Mouse (Mus musculus): ENCODE measurements around the gene Spag5.
"Not testable (repeated sequence)": the region's sequence is repeated elsewhere in the genome, so short reads cannot be mapped to it uniquely, and the experiment has no call there.

Spag5 gene

GRCm38 (mm10) chr11:78301357-78302084 lies at the start of gene Spag5:
Gene Spag5 (plus strand): TSS chr11:78301529.
- DNase-seq (ENCODE audit: low spot score in 2 of 2): peak; percentile 86 to 90

GRCm38 (mm10) chr11:78256618-78257017 lies 44.7 kb upstream of the Spag5 start:
- DNase-seq (ENCODE audit: low spot score in 2 of 2): no peak

- DNase-seq (ENCODE audit: low spot score in 2 of 2): no peak
These were observed 40.7 kb upstream of the Spag5 start for GRCm38 (mm10) chr11:78260489-78261258.

- DNase-seq (ENCODE audit: low spot score in 2 of 2): peak; percentile 91 to 93
These were observed 39.7 kb upstream of the Spag5 start, which contains the start of gene 2610507B11Rik for GRCm38 (mm10) chr11:78261380-78262352. Gene 2610507B11Rik (plus strand): TSS chr11:78261752.

- peak; percentile 34 to 35 for DNase-seq (ENCODE audit: low spot score in 2 of 2)
These were observed 38.8 kb upstream of the Spag5 start for GRCm38 (mm10) chr11:78262550-78262949.

GRCm38 (mm10) chr11:78265571-78265970 lies 35.8 kb upstream of the Spag5 start:
- DNase-seq (ENCODE audit: low spot score in 2 of 2): no peak

- DNase-seq (ENCODE audit: low spot score in 2 of 2): no peak
These were observed 29.3 kb upstream of the Spag5 start for GRCm38 (mm10) chr11:78271986-78272385.

GRCm38 (mm10) chr11:78275596-78275995 lies 25.7 kb upstream of the Spag5 start:
- DNase-seq (ENCODE audit: low spot score in 2 of 2): no peak

GRCm38 (mm10) chr11:78276169-78276568 lies 25.2 kb upstream of the Spag5 start:
- not testable (repeated sequence) for DNase-seq (ENCODE audit: low spot score in 2 of 2)

GRCm38 (mm10) chr11:78278853-78279252 lies 22.5 kb upstream of the Spag5 start:
- DNase-seq (ENCODE audit: low spot score in 2 of 2): peak in 1 of 2 experiments; percentile 17

GRCm38 (mm10) chr11:78279586-78279985 lies 21.7 kb upstream of the Spag5 start:
- no peak for DNase-seq (ENCODE audit: low spot score in 2 of 2)

- no peak for DNase-seq (ENCODE audit: low spot score in 2 of 2)
These were observed 12.1 kb upstream of the Spag5 start for GRCm38 (mm10) chr11:78289146-78289763.

GRCm38 (mm10) chr11:78290654-78291053 lies 10.7 kb upstream of the Spag5 start, which contains the start of gene BC030499:
Gene BC030499 (plus strand): TSS chr11:78290841.
- DNase-seq (ENCODE audit: low spot score in 2 of 2): no peak

GRCm38 (mm10) chr11:78294585-78294984 lies 6.7 kb upstream of the Spag5 start:
- DNase-seq (ENCODE audit: low spot score in 2 of 2): no peak

GRCm38 (mm10) chr11:78300917-78301316 lies 412 bp upstream of the Spag5 start:
- no peak for DNase-seq (ENCODE audit: low spot score in 2 of 2)

GRCm38 (mm10) chr11:78305272-78305671 lies 3.9 kb downstream of the Spag5 start:
- no peak for DNase-seq (ENCODE audit: low spot score in 2 of 2)

- no peak for DNase-seq (ENCODE audit: low spot score in 2 of 2)
These were observed 9.7 kb downstream of the Spag5 start for GRCm38 (mm10) chr11:78310861-78311511.

- no peak for DNase-seq (ENCODE audit: low spot score in 2 of 2)
These were observed 12.3 kb downstream of the Spag5 start for GRCm38 (mm10) chr11:78313662-78314061.

- no peak for DNase-seq (ENCODE audit: low spot score in 2 of 2)
These were observed 17.1 kb downstream of the Spag5 start for GRCm38 (mm10) chr11:78318411-78318810.

- DNase-seq (ENCODE audit: low spot score in 2 of 2): no peak
These were observed 20.9 kb downstream of the Spag5 start for GRCm38 (mm10) chr11:78322076-78322831.
